Mouse (Mus musculus) heart, postnatal 4 days (tissue): ENCODE data around the gene Mapk8ip1. TPM values are rescaled to one million over a fixed set of nuclear protein-coding genes. Genes with fewer than 3 reads are reported as not detected.

Experiments used
- DNase-seq: peaks from one replicate; pipeline ENCODE4 v3.0.0; 2021
- total RNA-seq, 2 experiments: library from RNA; stranded (reverse); gene quantifications; 2 replicates each; pipeline ENCODE4 v1.2.3; 2021

Mapk8ip1 gene
- total RNA-seq, 2 experiments from 2014 or later = 7.9 to 8.1 TPM

DNA sequence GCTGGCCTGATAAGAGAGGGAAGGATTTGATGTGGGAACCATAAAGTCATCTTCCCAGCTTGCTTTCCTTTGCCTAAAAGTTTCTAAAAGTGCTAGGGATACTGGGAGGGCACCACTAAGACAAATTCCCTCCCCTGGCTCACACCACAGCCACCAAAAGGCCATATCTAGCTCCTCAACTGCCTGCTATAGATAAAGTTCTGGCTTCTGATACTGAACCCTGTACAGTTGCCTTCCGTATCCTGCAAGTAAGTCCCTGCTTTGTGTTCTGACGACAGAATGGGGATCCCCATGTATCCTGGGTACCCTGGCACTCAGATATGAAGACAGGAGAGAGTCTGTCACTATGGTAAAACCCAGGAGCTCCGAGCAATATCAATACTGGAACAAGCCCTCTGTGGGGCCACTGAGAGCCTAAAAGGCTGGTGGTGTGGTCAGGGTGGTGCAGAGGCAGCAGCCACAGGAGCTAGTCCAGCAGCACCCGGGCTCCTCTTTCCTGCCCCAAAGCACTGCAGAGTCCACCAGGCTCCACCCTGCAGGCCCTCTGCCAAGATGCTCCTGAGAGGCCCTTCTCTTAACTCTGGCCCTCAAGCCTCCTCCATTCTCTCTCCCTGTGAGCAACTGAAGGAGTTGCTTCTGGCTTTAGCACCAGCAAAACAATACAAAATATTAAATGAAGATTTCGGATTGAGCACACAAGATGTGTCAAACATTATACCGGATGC lies 10.7 kb downstream of the Mapk8ip1 start:
- DNase-seq = no peak

GRCm38 (mm10) chr2:92389645-92390044 lies 11.4 kb downstream of the Mapk8ip1 start:
- DNase-seq = no peak

- peak; percentile 85 for DNase-seq
Observed at GRCm38 (mm10) chr2:92388891-92389641, 12.0 kb downstream of the Mapk8ip1 start.

GRCm38 (mm10) chr2:92388081-92388517 lies 13.0 kb downstream of the Mapk8ip1 start:
- no peak for DNase-seq

DNA sequence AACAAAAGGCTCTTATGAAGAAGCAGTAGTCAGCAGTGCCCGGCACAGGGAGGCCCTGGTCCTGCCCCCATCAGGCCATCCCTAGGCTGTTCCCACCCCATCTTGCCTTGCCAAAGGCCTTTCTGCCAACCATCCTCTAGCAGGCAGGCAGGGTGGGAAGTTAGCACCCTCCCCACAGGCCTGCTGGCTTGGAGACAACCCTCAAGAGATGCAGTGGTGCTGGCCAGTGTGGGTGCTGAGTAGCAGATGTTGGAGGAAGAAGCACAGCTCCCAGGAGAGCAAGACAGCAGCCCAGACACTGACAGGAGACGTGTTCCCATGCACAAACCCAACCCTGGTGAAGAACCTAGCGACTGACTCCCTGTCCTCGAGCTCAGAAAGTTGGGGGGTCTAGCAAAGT lies 13.4 kb downstream of the Mapk8ip1 start:
- DNase-seq = no peak

GRCm38 (mm10) chr2:92386821-92387570 lies 14.1 kb downstream of the Mapk8ip1 start:
- no peak for DNase-seq

DNA sequence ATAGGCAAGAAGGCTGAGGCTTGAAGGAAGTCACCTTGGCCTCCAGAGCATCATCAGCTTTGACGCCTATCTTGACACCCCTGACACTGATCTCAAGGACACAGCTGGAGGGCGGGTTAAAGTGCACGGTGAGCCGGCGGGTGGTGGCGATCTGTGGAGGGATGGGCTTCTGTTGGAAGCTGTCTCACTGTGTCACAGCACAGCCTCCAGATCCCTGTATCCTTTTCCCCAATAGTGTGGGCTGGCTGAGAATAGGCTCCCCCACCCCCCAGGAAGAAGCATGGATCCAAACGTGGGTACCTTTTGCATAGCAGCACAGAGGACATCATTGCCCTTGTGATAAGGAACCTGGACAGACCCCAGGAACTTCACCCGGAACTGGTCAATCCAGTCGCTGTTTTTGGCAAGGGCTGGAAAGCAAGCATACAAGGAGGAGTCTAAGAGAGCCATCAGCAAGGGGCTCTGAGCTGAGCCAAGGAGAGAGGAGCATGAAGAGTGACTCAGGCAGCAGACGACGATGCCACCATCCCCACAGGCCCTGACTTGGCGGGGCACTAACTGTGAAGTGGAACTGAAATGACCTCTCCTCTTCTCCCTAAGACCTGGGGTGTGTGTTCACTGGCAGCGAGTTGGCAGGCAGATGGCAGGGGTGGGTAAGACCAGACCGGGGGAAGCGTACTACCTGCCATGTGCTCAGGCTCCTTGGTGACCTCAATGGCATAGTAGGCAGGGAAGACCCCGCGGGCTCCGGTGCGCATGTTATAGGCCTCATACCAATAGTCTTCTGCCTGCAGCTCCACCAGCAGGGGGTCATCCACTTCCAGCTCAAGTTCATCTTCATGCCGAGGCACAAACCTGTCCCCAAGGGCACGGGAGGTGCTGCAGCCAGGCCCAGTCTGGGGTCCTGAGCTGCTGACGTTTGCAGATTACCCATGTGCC lies 15.7 kb downstream of the Mapk8ip1 start:
- no peak for DNase-seq

DNA sequence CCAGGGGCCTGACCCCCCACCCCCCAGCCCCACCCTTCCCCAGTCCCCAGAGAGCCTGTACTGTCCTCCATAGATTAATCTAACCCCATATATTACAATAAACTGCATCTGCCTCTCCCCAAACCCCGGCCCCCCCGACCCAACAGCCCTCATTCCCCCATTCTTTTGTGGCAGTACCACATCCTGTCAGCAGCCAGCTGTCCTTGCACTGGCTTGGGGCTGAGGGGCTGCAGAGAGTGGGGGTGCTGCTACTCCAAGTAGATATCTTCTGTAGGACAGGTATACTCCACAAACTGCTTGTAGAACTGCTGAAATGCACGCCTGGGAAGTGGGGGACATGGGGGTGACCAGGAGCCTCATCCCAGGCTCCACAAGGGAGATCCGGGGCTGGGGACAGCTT lies 17.0 kb downstream of the Mapk8ip1 start:
- no peak for DNase-seq

- no peak for DNase-seq
Observed at GRCm38 (mm10) chr2:92382759-92383158, 18.3 kb downstream of the Mapk8ip1 start.

DNA sequence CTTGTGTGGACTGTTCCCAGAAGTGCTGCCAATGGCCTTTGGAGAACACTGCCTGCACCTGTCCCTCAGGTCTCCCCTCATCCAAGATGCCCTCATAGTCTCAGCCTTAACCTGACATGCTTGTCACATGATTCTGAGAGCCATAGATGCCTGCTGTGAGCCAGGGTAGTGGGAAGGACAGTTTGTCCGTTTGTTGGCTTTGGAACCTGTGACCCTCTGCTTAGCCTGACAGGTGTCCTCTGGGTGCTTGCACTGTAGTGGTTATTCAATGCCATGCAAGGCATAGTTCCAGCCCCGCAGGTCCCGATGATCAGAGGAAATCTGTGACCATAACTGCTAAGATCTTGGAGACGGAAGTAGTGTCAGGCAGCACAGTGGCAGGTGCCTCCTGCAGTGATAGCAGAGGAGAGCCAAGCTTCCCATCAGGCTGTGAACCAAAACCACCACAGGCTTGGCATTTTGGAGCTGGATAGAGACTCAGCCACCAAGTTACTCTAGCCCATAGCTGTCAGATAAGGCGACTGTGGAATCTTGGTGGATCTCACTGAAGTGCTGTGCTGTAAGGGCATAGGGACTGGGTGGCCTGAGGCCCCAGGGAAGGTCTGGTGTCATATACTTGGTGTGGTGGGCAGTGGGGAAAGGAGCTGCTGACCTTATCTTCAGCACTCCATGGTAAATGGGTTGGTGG lies 19.0 kb downstream of the Mapk8ip1 start, which contains the start of gene 1700029I15Rik:
1700029I15Rik (plus strand) TSS at position 638 of the 688 bp plus-strand sequence.
- DNase-seq = no peak

GRCm38 (mm10) chr2:92381161-92381560 lies 19.9 kb downstream of the Mapk8ip1 start:
- DNase-seq = no peak

DNA sequence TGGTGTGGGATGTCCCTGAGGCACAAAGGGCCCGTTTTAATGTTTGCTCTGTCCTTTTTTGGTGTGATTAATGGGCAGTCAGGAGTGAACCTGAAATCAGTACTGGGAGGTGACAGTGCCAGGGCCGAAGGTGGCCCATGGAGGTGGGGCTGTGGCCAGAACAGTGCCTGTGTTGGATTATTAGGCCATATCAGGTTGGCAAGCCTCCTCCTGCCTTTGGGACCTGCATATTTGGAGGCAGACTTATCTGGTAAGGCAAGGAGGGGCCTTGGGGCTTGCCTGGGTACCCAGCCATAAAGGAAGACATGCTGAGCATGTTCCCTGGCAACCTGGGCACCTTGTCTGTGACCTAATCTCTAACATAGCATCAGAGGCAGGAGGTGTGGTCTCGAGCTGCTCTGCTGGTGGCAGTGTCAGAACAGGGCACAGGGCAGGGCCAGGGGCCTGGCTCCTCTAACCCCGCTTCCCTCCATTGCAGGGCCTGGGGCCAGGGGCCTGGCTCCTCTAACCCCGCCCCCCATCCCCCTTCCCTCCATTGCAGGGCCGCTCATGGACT lies 20.5 kb downstream of the Mapk8ip1 start:
- DNase-seq = no peak

GRCm38 (mm10) chr2:92379783-92380494 lies 21.1 kb downstream of the Mapk8ip1 start:
- DNase-seq = no peak

GRCm38 (mm10) chr2:92377320-92377719 lies 23.7 kb downstream of the Mapk8ip1 start:
- no peak for DNase-seq

DNA sequence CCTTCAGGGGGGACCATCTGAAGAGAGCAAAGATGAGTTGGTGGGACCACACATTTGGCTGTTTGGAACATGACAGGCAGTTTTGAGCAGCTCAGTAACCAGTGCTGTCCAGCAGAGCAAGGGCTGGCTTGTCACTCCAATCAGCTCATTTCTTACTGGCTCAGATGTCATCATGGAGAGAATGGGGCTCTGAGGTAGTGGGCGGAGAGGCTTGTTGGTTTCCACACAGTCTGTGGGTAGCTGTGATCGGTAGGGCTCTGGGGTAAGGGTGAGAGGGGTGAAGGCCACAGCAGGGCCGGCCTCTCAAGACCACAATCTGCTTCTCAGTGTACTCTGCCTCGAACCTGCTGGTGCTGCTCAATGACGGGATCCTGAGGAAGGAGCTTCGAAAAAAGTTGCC lies 24.8 kb downstream of the Mapk8ip1 start:
- DNase-seq = no peak

GRCm38 (mm10) chr2:92375788-92376187 lies 25.3 kb downstream of the Mapk8ip1 start:
- DNase-seq = no peak

DNA sequence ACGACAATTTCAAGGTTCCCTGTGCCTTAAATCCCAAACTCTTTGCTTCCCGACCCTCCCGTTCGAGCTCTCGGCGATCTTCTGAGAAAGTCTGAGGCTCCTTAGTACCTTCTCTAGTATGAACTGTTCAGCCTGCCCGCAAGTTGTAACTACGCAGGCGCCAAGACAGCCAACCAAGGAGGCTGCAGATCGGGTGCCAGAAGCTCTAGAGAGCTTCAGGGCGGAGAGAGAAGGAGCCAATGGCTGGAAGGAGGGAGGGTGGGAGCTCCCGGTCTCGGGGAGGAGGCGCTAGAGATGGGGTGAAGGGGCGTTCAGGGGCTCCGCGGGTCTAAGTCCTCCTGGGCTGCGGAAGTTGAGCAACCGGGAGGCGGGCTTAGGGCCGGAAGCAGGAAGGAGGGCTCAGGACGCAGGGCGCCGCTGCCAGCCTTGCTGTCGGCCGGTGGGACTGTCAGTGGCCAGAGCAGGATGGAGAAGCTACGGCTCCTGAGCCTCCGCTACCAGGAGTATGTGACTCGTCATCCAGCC lies 25.9 kb downstream of the Mapk8ip1 start:
- DNase-seq = peak; percentile 96

GRCm38 (mm10) chr2:92374514-92374913 lies 26.5 kb downstream of the Mapk8ip1 start, which contains the start of the genes Pex16 and Large2:
Gene Pex16, plus strand, starts transcription at chr2:92374676.
Gene Large2, minus strand, starts transcription at chr2:92374869.
- DNase-seq = peak; percentile 52

- no peak for DNase-seq
Observed at GRCm38 (mm10) chr2:92373437-92373813, 27.6 kb downstream of the Mapk8ip1 start.
